Mouse (Mus musculus) forebrain, embryonic 14.5 days (tissue): ENCODE results near the gene Sash1. TPM values are rescaled to one million over a fixed set of nuclear protein-coding genes. Genes with fewer than 3 reads are reported as not detected.

Source experiments
- ATAC-seq: fragments of 200-750 bp; cut with Nextera tagmentation; 2 replicates; pipeline ENCODE4 v1.8.0; 2017; ENCODE audit warnings: mild to moderate bottlenecking, moderate library complexity
- DNase-seq: peaks from one replicate; pipeline ENCODE4 v3.0.0-alpha.2; 2015; ENCODE audit warnings: low spot score
- H3K27ac ChIP-seq: fragments of 300-500 bp; sonication (generic); 2 replicates; pipeline ENCODE4 v1.5.1; 2014; ENCODE audit warnings: low read depth, mild to moderate bottlenecking, control low read depth, low read length, moderate library complexity
- H3K27me3 ChIP-seq: fragments of 300-500 bp; sonication (generic); replicated peaks from 2 replicates; pipeline ENCODE4 v1.6.1; 2014; ENCODE audit warnings: low read length, control low read depth, mixed read lengths; ENCODE audit not compliant: control insufficient read depth, insufficient read depth
- H3K36me3 ChIP-seq: fragments of 300-500 bp; sonication (generic); 2 replicates; pipeline ENCODE4 v1.6.1; 2014; ENCODE audit warnings: low read length, control low read depth; ENCODE audit not compliant: control insufficient read depth, insufficient read depth
- H3K4me1 ChIP-seq: fragments of 300-500 bp; sonication (generic); 2 replicates; pipeline ENCODE4 v1.6.1; 2014; ENCODE audit warnings: antibody characterized with exemption, low read length, control low read depth; ENCODE audit not compliant: control insufficient read depth, insufficient read depth
- H3K4me2 ChIP-seq: fragments of 300-500 bp; sonication (generic); 2 replicates; pipeline ENCODE4 v1.6.1; 2014; ENCODE audit warnings: mild to moderate bottlenecking, control low read depth, low read length
- H3K4me3 ChIP-seq: fragments of 300-500 bp; sonication (generic); 2 replicates; pipeline ENCODE4 v1.5.1; 2014; ENCODE audit warnings: low read depth, low read length, control low read depth
- H3K9ac ChIP-seq: fragments of 300-500 bp; sonication (generic); 2 replicates; pipeline ENCODE4 v1.6.1; 2014; ENCODE audit warnings: mild to moderate bottlenecking, low read length, control low read depth, moderate library complexity
- H3K9me3 ChIP-seq: fragments of 300-500 bp; sonication (generic); replicated peaks from 2 replicates; pipeline ENCODE4 v1.6.1; 2016; ENCODE audit warnings: low read length, control low read depth, mixed read lengths; ENCODE audit not compliant: control insufficient read depth
- WGBS: fragments of 180-500 bp; shearing (Covaris S2); extraction: QIAGEN DNeasy Blood & Tissue Kit; methylation state at CpG from one replicate; pipeline ENCODE4 v1.1.7; 2014; 5-methylcytosine and 5-hydroxymethylcytosine counted together
- polyA plus RNA-seq: library from polyadenylated mRNA; unstranded; fragments of >200 nt; fragmentation: Nextera tagmentation; extraction: Ambion mirVana; gene quantifications from 2 replicates; pipeline ENCODE4 v1.2.1, GENCODE M21; 2014

Sash1 gene
- polyA plus RNA-seq, 1 experiment from 2014 or later, result 1.9 TPM

DNA sequence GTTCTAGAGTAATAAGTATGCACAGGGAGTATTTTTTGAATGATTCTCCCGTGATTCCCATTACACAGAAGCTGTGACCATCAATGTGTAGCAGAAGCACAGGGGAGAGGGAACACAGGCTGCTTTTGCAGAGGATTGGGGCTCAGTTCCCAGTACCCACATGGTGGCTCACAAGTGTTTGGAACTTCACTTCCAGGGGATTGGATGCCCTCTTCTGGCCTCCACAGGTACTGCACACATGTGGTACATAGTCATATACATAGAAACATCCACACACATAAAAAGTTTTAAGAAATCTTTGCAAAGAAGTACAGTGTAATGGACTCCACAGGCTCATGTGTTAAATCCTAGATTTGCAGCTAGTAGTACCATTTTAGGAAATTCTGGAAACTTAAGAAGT is 199.7 kb downstream of the Sash1 start:
- Histone ChIP-seq H3K4me3 (no peak overlapping the region), H3K9ac (no peak overlapping the region), H3K4me1 (no peaks in the 10 kb centered on the region), H3K36me3 (no peaks in the 10 kb centered on the region), H3K9me3 (peaks cover 4% of the 10 kb centered on the region; the same call in 1 of the 2 replicates), H3K27me3 (no peaks in the 10 kb centered on the region), H3K27ac (no peak overlapping the region), H3K4me2 (no peak overlapping the region)
- 81% methylated on average over 1 of the region's 1 CpGs for WGBS
- DNase-seq (no peak), ATAC-seq (no peak)

DNA sequence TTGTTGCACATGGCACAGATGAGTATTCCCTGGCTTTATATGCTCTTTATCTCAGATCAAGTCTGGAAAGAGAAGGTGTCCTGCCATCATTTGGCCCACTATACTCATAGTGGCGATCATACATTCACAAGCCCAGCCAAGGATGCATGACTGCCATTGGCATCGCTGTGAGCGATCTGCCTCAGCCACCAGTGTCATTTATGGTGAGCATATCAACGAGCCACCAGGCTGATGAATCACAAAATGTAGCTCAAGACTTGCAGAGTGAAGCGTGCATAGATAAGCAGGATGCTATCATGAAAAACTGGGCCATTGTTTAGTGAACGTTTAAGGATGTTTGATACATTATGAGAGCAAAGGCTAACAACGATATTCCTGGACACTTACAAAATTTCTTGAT is 200.6 kb downstream of the Sash1 start:
- no peak overlapping the region for H3K27ac ChIP-seq
- peaks cover 4% of the 10 kb centered on the region; the same call in 1 of the 2 replicates for H3K9me3 ChIP-seq

DNA sequence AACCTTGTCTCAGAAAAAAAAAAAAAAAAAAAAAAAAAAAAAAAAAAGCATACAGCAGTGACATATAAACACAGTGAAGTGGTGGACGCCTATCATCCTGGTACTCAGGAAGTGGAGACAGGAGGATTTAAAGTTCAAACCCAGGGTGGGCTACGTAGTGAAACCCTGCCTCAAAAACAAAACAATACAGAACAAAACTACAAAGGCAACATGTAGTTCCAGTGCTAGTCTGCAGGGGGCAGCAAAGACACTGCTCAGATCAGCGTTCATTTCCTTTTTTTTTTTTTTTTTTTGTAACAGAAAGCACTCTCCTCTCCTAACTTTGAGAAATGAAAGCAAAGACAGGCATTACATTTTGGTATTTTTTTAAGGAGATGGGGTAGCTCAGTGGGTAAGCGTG is 203.0 kb downstream of the Sash1 start:
- Histone ChIP-seq H3K4me1 (no peaks in the 10 kb centered on the region), H3K4me2 (no peak overlapping the region), H3K36me3 (no peaks in the 10 kb centered on the region), H3K9ac (no peak overlapping the region), H3K27ac (no peak overlapping the region), H3K9me3 (peaks cover 4% of the 10 kb centered on the region; the same call in 1 of the 2 replicates), H3K27me3 (no peaks in the 10 kb centered on the region), H3K4me3 (no peak overlapping the region)
- peak; percentile 76 for DNase-seq
- 17% methylated on average over 4 of the region's 4 CpGs for WGBS
- no peak for ATAC-seq

More for the DNA sequence above, 200.6 kb downstream of the Sash1 start:
- ATAC-seq (no peak), DNase-seq (no peak)
- Histone ChIP-seq H3K4me2 (no peak overlapping the region), H3K27me3 (no peaks in the 10 kb centered on the region), H3K36me3 (no peaks in the 10 kb centered on the region), H3K4me1 (no peaks in the 10 kb centered on the region), H3K4me3 (no peak overlapping the region), H3K9ac (no peak overlapping the region)
- 93% methylated on average over 7 of the region's 7 CpGs for WGBS

DNA sequence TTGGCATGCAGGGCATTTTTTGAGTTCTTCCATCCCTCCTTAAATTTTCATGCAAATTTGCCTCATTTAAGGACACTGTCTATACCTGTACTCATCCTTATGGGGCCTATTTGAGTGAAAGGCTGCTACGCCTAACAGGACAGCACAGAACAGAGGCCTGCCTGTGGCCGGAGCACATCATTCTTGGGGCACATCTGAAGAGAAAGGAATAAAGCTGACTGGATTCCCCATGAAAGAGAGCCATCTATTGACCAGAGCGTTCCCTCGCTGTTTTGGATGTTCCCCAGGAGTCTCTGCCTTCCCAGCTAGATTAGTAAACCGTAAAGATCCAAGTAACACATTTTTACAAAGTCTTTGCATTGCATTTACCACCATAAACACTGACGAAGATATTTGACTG is 203.5 kb downstream of the Sash1 start:
- H3K4me2 ChIP-seq, result no peak overlapping the region
- ATAC-seq (no peak), DNase-seq (no peak)
- no peak overlapping the region for H3K4me3 ChIP-seq
- WGBS, result 79% methylated on average over 6 of the region's 6 CpGs
- H3K4me1 ChIP-seq, result no peaks in the 10 kb centered on the region
- H3K9ac ChIP-seq, result no peak overlapping the region
- no peak overlapping the region for H3K27ac ChIP-seq
- H3K9me3 ChIP-seq, result peaks cover 4% of the 10 kb centered on the region; the same call in 1 of the 2 replicates
- H3K36me3 ChIP-seq, result no peaks in the 10 kb centered on the region
- no peaks in the 10 kb centered on the region for H3K27me3 ChIP-seq

DNA sequence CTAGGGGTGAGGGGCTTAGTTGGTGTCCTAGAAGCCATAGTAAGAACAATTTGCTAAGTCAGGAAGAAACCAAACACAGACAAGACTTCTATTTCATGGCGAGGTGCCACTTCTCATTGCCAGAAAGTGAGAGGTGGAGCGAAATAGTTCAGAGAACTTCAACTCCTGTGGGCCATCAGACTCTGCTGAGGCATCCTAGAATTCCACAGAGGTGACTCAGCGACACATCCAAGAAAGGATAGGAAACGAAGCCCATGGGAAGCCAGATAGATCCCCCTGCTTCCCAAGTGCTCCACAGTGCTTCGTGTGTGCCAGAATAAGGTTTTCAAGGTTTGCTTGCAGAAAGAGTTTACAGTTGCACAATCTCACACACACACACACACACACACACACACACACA is 209.1 kb downstream of the Sash1 start:
- no peaks in the 10 kb centered on the region for H3K4me1 ChIP-seq
- no peaks in the 10 kb centered on the region for H3K36me3 ChIP-seq
- WGBS, result 88% methylated on average over 5 of the region's 5 CpGs
- no peak overlapping the region for H3K27ac ChIP-seq
- no peak overlapping the region for H3K9ac ChIP-seq
- no peak overlapping the region for H3K4me3 ChIP-seq
- no peaks in the 10 kb centered on the region for H3K9me3 ChIP-seq
- no peak for DNase-seq
- H3K4me2 ChIP-seq, result no peak overlapping the region
- no peak for ATAC-seq
- H3K27me3 ChIP-seq, result no peaks in the 10 kb centered on the region
